Mouse (Mus musculus) kidney, postnatal 4 days (tissue): ENCODE measurements around the gene Phf12.
A peak's percentile ranks its signal among the peaks of the same experiment; 100 is the strongest.

Source experiments
- DNase-seq, 2 experiments: peaks; one replicate each; pipeline ENCODE4 v3.0.0; 2021; ENCODE audit warnings: mixed read lengths in 2 of 2

Phf12 gene

GRCm38 (mm10) chr11:77973520-77973919 is 9.0 kb upstream of the Phf12 start:
- no peak for DNase-seq

- DNase-seq: no peak
These were observed 8.2 kb upstream of the Phf12 start for GRCm38 (mm10) chr11:77974325-77974724.

GRCm38 (mm10) chr11:77975873-77976272 is 6.7 kb upstream of the Phf12 start:
- no peak for DNase-seq

GRCm38 (mm10) chr11:77978161-77978560 is 4.4 kb upstream of the Phf12 start:
- no peak for DNase-seq

GRCm38 (mm10) chr11:77979221-77979809 is 3.2 kb upstream of the Phf12 start:
- DNase-seq: no peak

- DNase-seq: peak; percentile 71 to 82
These were observed 2.0 kb upstream of the Phf12 start for GRCm38 (mm10) chr11:77980281-77981204.

GRCm38 (mm10) chr11:77981609-77982440 is 729 bp upstream of the Phf12 start:
- DNase-seq: peak; percentile 92 to 96

- DNase-seq: peak; percentile 70 to 80
These were observed 810 bp downstream of the Phf12 start for GRCm38 (mm10) chr11:77983191-77983936.

- DNase-seq: peak; percentile 79 to 87
These were observed 1.6 kb downstream of the Phf12 start for GRCm38 (mm10) chr11:77983937-77984835.

- DNase-seq: peak; percentile 66 to 75
These were observed 2.3 kb downstream of the Phf12 start for GRCm38 (mm10) chr11:77984836-77985231.

- DNase-seq: no peak
These were observed 3.0 kb downstream of the Phf12 start for GRCm38 (mm10) chr11:77985541-77986065.

- DNase-seq: no peak
These were observed 6.6 kb downstream of the Phf12 start for GRCm38 (mm10) chr11:77989071-77989690.

GRCm38 (mm10) chr11:77995556-77995955 is 13.0 kb downstream of the Phf12 start:
- no peak for DNase-seq

- DNase-seq: no peak
These were observed 23.9 kb downstream of the Phf12 start for GRCm38 (mm10) chr11:78006446-78006845.

- peak; percentile 86 to 88 for DNase-seq
These were observed 37.1 kb downstream of the Phf12 start for GRCm38 (mm10) chr11:78019676-78020075.

GRCm38 (mm10) chr11:78023607-78024006 is 41.1 kb downstream of the Phf12 start:
- peak; percentile 48 to 55 for DNase-seq

GRCm38 (mm10) chr11:78029240-78029639 is 46.7 kb downstream of the Phf12 start:
- DNase-seq: no peak

GRCm38 (mm10) chr11:78030600-78030999 is 48.0 kb downstream of the Phf12 start:
- no peak for DNase-seq

- DNase-seq: no peak
These were observed 48.8 kb downstream of the Phf12 start for GRCm38 (mm10) chr11:78031389-78031788.
